Mouse (Mus musculus): ENCODE data around the gene Mcts2.

DNA sequence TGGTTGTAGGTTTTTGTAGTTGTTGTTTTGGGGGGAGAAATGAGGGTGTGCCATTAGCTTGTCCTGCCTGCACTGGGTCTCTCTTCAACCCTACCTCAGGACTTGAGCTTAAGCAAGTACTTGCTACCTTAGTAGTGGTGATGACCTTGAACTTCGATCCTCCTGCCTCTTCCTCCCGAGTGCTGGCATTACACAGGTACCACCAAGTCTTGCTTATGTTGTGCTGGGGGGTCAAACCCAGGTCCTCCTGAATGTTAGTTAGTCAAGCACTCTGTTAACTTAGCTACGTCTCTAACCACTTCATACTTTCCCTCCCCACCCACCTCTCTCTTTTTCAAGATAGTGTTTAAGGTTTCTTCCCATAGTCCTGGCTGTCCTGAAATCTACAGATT, 37.5 kb downstream of the Mcts2 start:
- no peak for TF ChIP-seq POLR2A (IDR thresholded peaks at IDR 0.05; ENCODE audit: borderline replicate concordance, low read depth, low read length)
- TF ChIP-seq CTCF (IDR thresholded peaks at IDR 0.05; ENCODE audit: low read depth, low read length) = no peak

All from bone marrow macrophage, adult 2 months (primary cell).